8 mouse cellular contexts compared by ENCODE assay signal in the genomic region with DNA sequence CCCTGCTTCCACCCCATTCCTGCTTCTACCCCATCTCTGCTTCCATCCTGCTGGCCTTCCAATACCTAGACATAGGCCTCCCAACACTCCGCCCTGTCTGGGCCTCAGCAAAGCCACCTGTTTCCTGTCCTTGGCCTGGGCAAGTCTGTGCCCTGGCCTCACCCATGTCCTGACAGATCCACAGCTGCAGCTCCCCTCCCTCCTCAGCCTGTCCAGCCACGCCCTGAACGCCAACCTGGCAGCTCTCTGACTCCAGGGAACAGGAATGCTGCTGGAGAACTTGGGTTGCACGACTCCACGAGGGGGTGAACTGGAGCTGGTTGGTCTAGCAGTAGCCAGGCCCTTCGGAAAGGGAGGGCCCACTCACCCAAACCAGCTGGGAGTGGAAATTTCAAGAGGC.
DNase-seq lines count a peak whose midpoint lies in the region; ATAC-seq lines count a peak whose summit lies in the region.

No protein-coding gene starts in this region.

- H3K9me3 ChIP-seq in intestine, embryonic 14.5 days (ENCODE audit: control insufficient read depth, low read length) = no peaks in the 10 kb centered on the region
- no peaks in the 10 kb centered on the region for H3K9me3 ChIP-seq in liver, embryonic 15.5 days (replicated peaks)
- no peaks in the 10 kb centered on the region for H3K9me3 ChIP-seq in midbrain, embryonic 16.5 days (replicated peaks; ENCODE audit: control insufficient read depth, low read length, poor library complexity, severe bottlenecking)

- H3K27me3 ChIP-seq in intestine, embryonic 14.5 days (replicated peaks; ENCODE audit: control insufficient read depth, insufficient read depth, low read length) = no peaks in the 10 kb centered on the region
- no peaks in the 10 kb centered on the region; the same call in 1 of the 2 replicates for H3K27me3 ChIP-seq in liver, embryonic 15.5 days
- no peaks in the 10 kb centered on the region for H3K27me3 ChIP-seq in midbrain, embryonic 16.5 days (ENCODE audit: control insufficient read depth, insufficient read depth, low read depth, low read length)

- peak; percentile 89 for DNase-seq in 3134 (ENCODE audit: extremely low read depth, insufficient read length, low spot score)
- DNase-seq in adrenal gland, postnatal 36 days = peak; percentile 42 to 49
- no peak for DNase-seq in intestine, embryonic 14.5 days (ENCODE audit: low spot score)
- no peak for DNase-seq in layer of hippocampus, adult 9-10 months (ENCODE audit: low spot score)
- DNase-seq in left cerebral cortex, postnatal 4 days = no peak
- DNase-seq in left cerebral cortex, adult 9 months (ENCODE audit: low spot score in 2 of 2) = no peak

- H3K4me1 ChIP-seq in intestine, embryonic 14.5 days (replicated peaks; ENCODE audit: control insufficient read depth, insufficient read depth, low read length) = peaks cover 11% of the 10 kb centered on the region; the same call in 1 of the 2 replicates
- peaks cover 15% of the 10 kb centered on the region for H3K4me1 ChIP-seq in liver, embryonic 15.5 days (replicated peaks)
- H3K4me1 ChIP-seq in midbrain, embryonic 16.5 days (ENCODE audit: control insufficient read depth, insufficient read depth, low read length) = no peaks in the 10 kb centered on the region

- 55% methylated on average over 6 of the region's 6 CpGs for WGBS in intestine, embryonic 14.5 days
- WGBS in liver, embryonic 15.5 days (ENCODE audit: insufficient replicate concordance) = 53% methylated on average over 6 of the region's 6 CpGs
- 79% methylated on average over 6 of the region's 6 CpGs for WGBS in midbrain, embryonic 16.5 days

- no peak overlapping the region for H3K4me2 ChIP-seq in intestine, embryonic 14.5 days (ENCODE audit: low read length)
- no peak overlapping the region for H3K4me2 ChIP-seq in liver, embryonic 15.5 days
- H3K4me2 ChIP-seq in midbrain, embryonic 16.5 days (ENCODE audit: low read length) = no peak overlapping the region

- ATAC-seq in intestine, embryonic 14.5 days (replicated peaks; ENCODE audit: low FRiP score, low TSS enrichment, low read depth) = peak; percentile 76
- peak; percentile 49 for ATAC-seq in liver, embryonic 15.5 days (ENCODE audit: insufficient read depth)
- no peak for ATAC-seq in midbrain, embryonic 16.5 days

- H3K36me3 ChIP-seq in intestine, embryonic 14.5 days (ENCODE audit: control insufficient read depth, insufficient read depth, low read length) = no peaks in the 10 kb centered on the region
- no peaks in the 10 kb centered on the region for H3K36me3 ChIP-seq in liver, embryonic 15.5 days (replicated peaks)
- no peaks in the 10 kb centered on the region for H3K36me3 ChIP-seq in midbrain, embryonic 16.5 days (ENCODE audit: control insufficient read depth, insufficient read depth, low read length)

- H3K27ac ChIP-seq in intestine, embryonic 14.5 days (ENCODE audit: low read depth) = no peak overlapping the region
- H3K27ac ChIP-seq in liver, embryonic 15.5 days (replicated peaks) = no peak overlapping the region
- no peak overlapping the region for H3K27ac ChIP-seq in midbrain, embryonic 16.5 days (ENCODE audit: low read length)

- intact Hi-C loops in left cerebral cortex, postnatal 4 days (cut with DNase I) = no loop called here

- no peak overlapping the region for H3K4me3 ChIP-seq in intestine, embryonic 14.5 days (ENCODE audit: low read depth, low read length)
- H3K4me3 ChIP-seq in liver, embryonic 15.5 days (replicated peaks) = no peak overlapping the region
- no peak overlapping the region for H3K4me3 ChIP-seq in midbrain, embryonic 16.5 days (ENCODE audit: low read depth, low read length)

- H3K9ac ChIP-seq in intestine, embryonic 14.5 days (ENCODE audit: low read length) = no peak overlapping the region
- H3K9ac ChIP-seq in liver, embryonic 15.5 days = no peak overlapping the region
- H3K9ac ChIP-seq in midbrain, embryonic 16.5 days (ENCODE audit: low read depth, low read length) = no peak overlapping the region

Comparison
In these comparisons a context has a peak if more than half of its experiments do, and no peak if none do; other contexts are left out.
1. DNase-seq: peak in 3134 (single experiment) and adrenal gland, postnatal 36 days (2 of 2); none in intestine, embryonic 14.5 days (single experiment), layer of hippocampus, adult 9-10 months (single experiment), left cerebral cortex, postnatal 4 days (single experiment) and left cerebral cortex, adult 9 months (0 of 2).